Mouse (Mus musculus) cerebellum, adult 2 months (tissue): ENCODE measurements around the gene Rbms3.

Experiments
- CTCF ChIP-seq: fragments of 200-500 bp; IDR thresholded peaks from 2 replicates; pipeline ENCODE4 v1.5.1; 2011; ENCODE audit warnings: low read depth, mild to moderate bottlenecking, control low read depth, low read length, moderate library complexity, borderline replicate concordance; ENCODE audit not compliant: insufficient read depth
- POLR2A ChIP-seq: fragments of 200-500 bp; IDR thresholded peaks from 2 replicates; pipeline ENCODE4 v1.6.1; 2011; ENCODE audit warnings: low read length, control low read depth, borderline replicate concordance; ENCODE audit not compliant: insufficient read depth

DNA sequence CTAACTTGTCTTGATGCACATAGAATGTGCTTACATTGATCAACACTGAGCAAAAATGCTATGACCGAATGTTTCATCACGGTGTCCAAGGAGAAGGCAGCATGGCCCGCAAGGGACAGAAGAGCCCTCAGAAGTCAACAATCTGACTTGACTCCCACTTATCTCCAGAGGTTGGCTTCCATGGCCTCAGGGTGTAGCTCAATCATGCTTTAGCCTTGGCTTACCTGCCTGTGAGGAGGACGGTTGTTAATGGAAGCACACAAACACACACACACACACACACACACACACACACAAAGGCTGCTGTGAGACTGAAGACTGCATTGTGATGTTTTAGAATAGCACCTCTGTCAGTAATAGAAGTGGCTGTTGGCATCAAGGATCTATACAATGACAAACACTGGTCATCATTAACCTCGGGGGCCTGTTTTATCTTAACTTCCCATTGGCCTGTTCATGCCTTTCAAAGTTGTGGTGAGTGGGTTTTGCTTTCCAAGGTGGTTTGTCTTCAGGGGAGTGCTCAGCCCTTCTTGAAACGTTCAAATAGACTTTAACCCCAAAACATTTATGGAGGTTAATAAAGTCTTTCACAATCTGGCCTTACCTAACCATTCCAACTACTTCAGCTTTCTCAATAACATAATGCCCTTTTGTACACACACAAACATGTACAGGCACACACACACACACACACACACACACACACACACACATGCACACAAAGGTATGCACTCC is 771.7 kb downstream of the Rbms3 start:
- TF ChIP-seq POLR2A (no peak), CTCF (no peak)
